Mouse (Mus musculus) intestine, embryonic 16.5 days (tissue): Measurements from ENCODE around the gene Mis18a. TPM values are rescaled to one million over a fixed set of nuclear protein-coding genes. Genes with fewer than 3 reads are reported as not detected.

Experiments
- polyA plus RNA-seq: library from polyadenylated mRNA; unstranded; fragments of >200 nt; fragmentation: Nextera tagmentation; extraction: Ambion mirVana; gene quantifications from 2 replicates; pipeline ENCODE4 v1.2.1, GENCODE M21; 2015

Mis18a gene
- polyA plus RNA-seq, 1 experiment from 2014 or later = 53.5 TPM

Other genes with a start within 250 kb of the Mis18a start
- 0.23 and 3.3 TPM in 2 replicates for gene Mrap, start 10.8 kb upstream of the Mis18a start, polyA plus RNA-seq
- 5.6 and 6.2 TPM in 2 replicates for gene Urb1, start 83.0 kb upstream of the Mis18a start, polyA plus RNA-seq
- 0.61 and 0.70 TPM in 2 replicates for gene Eva1c, start 99.3 kb upstream of the Mis18a start, polyA plus RNA-seq
- 34.0 and 40.9 TPM in 2 replicates for gene Cfap298, start 207.7 kb upstream of the Mis18a start, polyA plus RNA-seq